Mouse (Mus musculus) adrenal gland, adult (tissue): ENCODE measurements at regions not wholly inside any gene's neighbourhood (a gene's known extent, or its start where the extent isn't known, plus 50 kb on each side); places are given as distances from the start of the nearest gene placed in this dataset.

Source experiments
- DNase-seq, 2 experiments: peaks; one replicate each; pipeline ENCODE4 v3.0.0; 2022 to 2023; ENCODE audit warnings: low spot score in 1 of 2; ENCODE audit not compliant: inconsistent age in 2 of 2

GRCm38 (mm10) chr2:52804106-52804825 is 53.4 kb upstream of the Fmnl2 start:
- DNase-seq: peak; percentile 47 to 68

- DNase-seq: peak in 1 of 2 experiments; percentile 6
Measured at GRCm38 (mm10) chr2:52804826-52805149, 52.9 kb upstream of the Fmnl2 start.

- DNase-seq: no peak
Measured at GRCm38 (mm10) chr2:52807826-52808225, 49.8 kb upstream of the Fmnl2 start.
